ENCODE assay signal across 8 mouse cellular contexts in the genomic region with DNA sequence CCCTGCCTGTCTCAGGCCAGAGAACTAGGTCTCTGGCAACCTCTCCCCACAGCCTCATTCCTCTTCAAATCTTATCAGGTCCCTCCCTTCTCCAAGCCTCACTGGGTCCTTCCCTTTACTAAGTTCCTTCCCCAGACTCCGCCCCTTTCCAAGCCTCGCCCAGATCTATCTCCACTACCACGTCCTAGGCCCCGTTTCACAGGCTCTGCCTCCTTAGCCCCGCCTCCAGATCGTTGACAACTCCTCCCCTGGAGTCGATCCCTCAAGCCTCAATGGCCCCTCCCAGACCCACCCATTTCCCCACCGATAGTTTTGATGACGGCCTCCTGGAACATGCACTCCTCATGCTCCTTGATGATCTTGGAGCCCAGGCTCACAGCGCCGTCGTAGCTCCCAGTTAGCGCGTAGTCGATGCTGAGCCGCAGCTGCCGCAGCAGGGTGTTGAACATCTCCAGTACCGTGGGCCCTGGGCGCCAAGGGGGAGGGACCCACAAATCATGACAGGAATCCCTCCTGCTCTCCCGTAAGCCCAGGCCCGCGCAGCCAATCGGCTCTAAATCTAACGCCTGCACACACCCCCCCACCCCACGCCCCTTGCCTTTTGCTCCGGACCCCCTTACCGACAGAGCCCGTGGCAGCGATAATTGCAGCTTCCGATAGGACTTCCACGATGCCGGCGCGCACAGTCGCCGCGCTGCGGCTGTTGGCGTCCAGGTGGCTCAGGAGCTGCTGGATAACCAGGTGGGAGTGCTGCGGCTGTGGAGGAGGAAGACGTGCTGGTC. TPM values are rescaled to one million over a fixed set of nuclear protein-coding genes. Genes with fewer than 3 reads are reported as not detected.
DNase-seq lines count a peak whose midpoint lies in the region; ATAC-seq lines count a peak whose summit lies in the region.

No protein-coding gene starts in this region.

- peak overlapping the region; percentile 73 for H3K9ac ChIP-seq in heart, embryonic 12.5 days
- H3K9ac ChIP-seq in kidney, embryonic 16.5 days (replicated peaks; ENCODE audit: low read length), result peak overlapping the region; percentile 65

- under 1% methylated on average over 41 of the region's 41 CpGs for WGBS in heart, embryonic 12.5 days
- WGBS in kidney, embryonic 16.5 days, result under 1% methylated on average over 41 of the region's 41 CpGs

- H3K27ac ChIP-seq in heart, embryonic 12.5 days (ENCODE audit: poor library complexity, severe bottlenecking), result no peak overlapping the region
- H3K27ac ChIP-seq in kidney, embryonic 16.5 days (ENCODE audit: low read length), result peak overlapping the region; percentile 59; the same call in 1 of the 2 replicates

- no peaks in the 10 kb centered on the region for H3K36me3 ChIP-seq in erythroblast, embryonic 14.5 days (ENCODE audit: control insufficient read depth)
- peaks cover 32% of the 10 kb centered on the region for H3K36me3 ChIP-seq in heart, embryonic 12.5 days
- H3K36me3 ChIP-seq in kidney, embryonic 16.5 days (ENCODE audit: insufficient read depth, low read length), result no peaks in the 10 kb centered on the region
- no peaks in the 10 kb centered on the region for H3K36me3 ChIP-seq in splenic B cell, adult 2 months (ENCODE audit: control insufficient read depth, insufficient read depth, low read length, poor library complexity, severe bottlenecking)

- peak; percentile 88 for DNase-seq in CD4-positive, CD25-positive, alpha-beta regulatory T cell, adult 2 months (ENCODE audit: low read depth, low spot score)
- DNase-seq in brain, embryonic 18.5 days (ENCODE audit: low read depth, low spot score), result peak; percentile 72
- peak; percentile 87 for DNase-seq in liver
- peak; percentile 45 to 54 for DNase-seq in monocyte, adult 2 months (ENCODE audit: low read depth in 1 of 2, low spot score in 2 of 2)
- DNase-seq in splenic B cell, adult 2 months (ENCODE audit: low read depth, low spot score), result peak; percentile 79

- peak overlapping the region; percentile 94 for H3K4me2 ChIP-seq in heart, embryonic 12.5 days
- H3K4me2 ChIP-seq in kidney, embryonic 16.5 days (replicated peaks; ENCODE audit: low read depth, low read length), result peak overlapping the region; percentile 82

- H3K27me3 ChIP-seq in erythroblast, embryonic 14.5 days (ENCODE audit: control insufficient read depth), result peaks cover 18% of the 10 kb centered on the region
- 0 out of 2 replicates have a peak, but pooled peaks cover 5% of the 10 kb centered on the region for H3K27me3 ChIP-seq in heart, embryonic 12.5 days (replicated peaks)
- H3K27me3 ChIP-seq in kidney, embryonic 16.5 days (ENCODE audit: insufficient read depth, low read length), result no peaks in the 10 kb centered on the region
- H3K27me3 ChIP-seq in splenic B cell, adult 2 months (ENCODE audit: control insufficient read depth, insufficient read depth, low read length, poor library complexity, severe bottlenecking), result no peaks in the 10 kb centered on the region

- peak; percentile 87 for ATAC-seq in heart, embryonic 12.5 days (ENCODE audit: insufficient number of reproducible peaks, low FRiP score)
- peak; percentile 97 for ATAC-seq in kidney, embryonic 16.5 days (ENCODE audit: low FRiP score, low TSS enrichment)

- peaks cover 13% of the 10 kb centered on the region for H3K4me1 ChIP-seq in erythroblast, embryonic 14.5 days (ENCODE audit: control insufficient read depth)
- peaks cover 17% of the 10 kb centered on the region for H3K4me1 ChIP-seq in heart, embryonic 12.5 days (replicated peaks)
- peaks cover 16% of the 10 kb centered on the region for H3K4me1 ChIP-seq in kidney, embryonic 16.5 days (ENCODE audit: insufficient read depth, low read length)

- peak overlapping the region; percentile 44 for H3K4me3 ChIP-seq in erythroblast, embryonic 14.5 days (replicated peaks)
- peak overlapping the region; percentile 54 for H3K4me3 ChIP-seq in heart, embryonic 12.5 days
- peak overlapping the region; percentile 55 for H3K4me3 ChIP-seq in kidney, embryonic 16.5 days (ENCODE audit: low read length)

- no peaks in the 10 kb centered on the region for H3K9me3 ChIP-seq in erythroblast, embryonic 14.5 days (ENCODE audit: control insufficient read depth, low read length)
- H3K9me3 ChIP-seq in heart, embryonic 12.5 days (replicated peaks), result no peaks in the 10 kb centered on the region
- no peaks in the 10 kb centered on the region for H3K9me3 ChIP-seq in kidney, embryonic 16.5 days (ENCODE audit: low read length)

RNA-seq across cellular contexts. Expression of gene Pomc, which starts 26.8 kb away (rescaled TPM):
- polyA plus RNA-seq in erythroblast, embryonic 14.5 days (2012), result not detected in 2 replicates
- polyA plus RNA-seq in heart, embryonic 12.5 days (2016; fragmentation: Nextera tagmentation; extraction: Ambion mirVana), result 2.1 and 2.2 TPM in 2 replicates
- 2.5 and 2.7 TPM in 2 replicates for polyA plus RNA-seq in kidney, embryonic 16.5 days (2015; fragmentation: Nextera tagmentation; extraction: Ambion mirVana)

RNA-seq across cellular contexts. Expression of gene Efr3b, which starts 57.2 kb away (rescaled TPM):
- polyA plus RNA-seq in erythroblast, embryonic 14.5 days (2012), result not detected in 2 replicates
- polyA plus RNA-seq in heart, embryonic 12.5 days (2016; fragmentation: Nextera tagmentation; extraction: Ambion mirVana), result 13.5 and 13.8 TPM in 2 replicates
- polyA plus RNA-seq in kidney, embryonic 16.5 days (2015; fragmentation: Nextera tagmentation; extraction: Ambion mirVana), result 3.4 and 3.9 TPM in 2 replicates
